Mouse (Mus musculus): ENCODE measurements around the gene Sgpp2. TPM values are rescaled to one million over a fixed set of nuclear protein-coding genes. Genes with fewer than 3 reads are reported as not detected.

Sgpp2 gene
- 20.3 and 20.5 TPM in 2 replicates for polyA plus RNA-seq (2015; fragmentation: Nextera tagmentation; extraction: Ambion mirVana)

DNA sequence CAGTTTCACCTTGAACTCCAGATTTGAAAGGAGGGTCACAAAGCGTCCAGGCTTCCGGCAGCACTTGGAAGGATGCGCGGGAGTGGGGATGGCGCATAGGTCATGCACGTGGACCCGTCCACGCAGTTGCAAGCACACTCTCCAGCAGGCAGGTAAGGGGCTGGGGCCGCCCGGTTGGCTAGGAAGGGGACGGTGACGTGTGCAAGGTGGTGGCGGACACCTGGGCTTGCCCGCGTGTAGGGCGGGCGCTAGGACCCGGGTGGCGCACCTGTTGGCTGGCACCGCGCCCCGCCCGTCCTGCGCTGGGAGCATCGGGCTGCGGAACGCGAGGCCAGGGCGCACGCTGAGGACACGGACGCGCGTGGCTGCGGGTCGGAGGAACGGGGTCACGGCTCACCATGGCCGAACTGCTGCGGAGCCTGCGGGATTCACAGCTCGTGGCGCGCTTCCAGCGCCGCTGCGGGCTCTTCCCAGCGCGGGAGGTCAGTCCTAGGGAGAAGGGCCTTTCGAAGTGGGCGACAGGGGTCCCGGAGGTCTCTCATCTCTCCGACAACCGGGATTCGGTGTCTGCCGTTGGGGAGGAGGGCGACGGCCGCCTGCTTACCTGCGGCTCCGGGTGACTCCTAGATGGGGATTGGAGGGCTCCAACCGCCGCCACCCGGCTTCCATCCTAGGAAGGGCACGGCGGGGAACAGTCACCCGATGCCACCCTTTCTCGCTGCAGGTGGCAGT lies at the start of gene Sgpp2:
Sgpp2 (plus strand) TSS at position 325 of the 732 bp plus-strand sequence.
- peak within 1 kb of the TSS; percentile 53 for H3K4me3 ChIP-seq (ENCODE audit: low read depth, low read length)
- peak within 1 kb of the TSS; percentile 73 for H3K27ac ChIP-seq (replicated peaks)
- no peaks in the 10 kb centered on the region for H3K4me1 ChIP-seq (replicated peaks; ENCODE audit: control insufficient read depth, insufficient read depth)
- TF ChIP-seq CTCF (IDR thresholded peaks at IDR 0.05; ENCODE audit: low read depth), result peak; percentile 24; the same call in 1 of the 2 replicates
- TF ChIP-seq EP300 (optimal IDR thresholded peaks at IDR 0.05), result no peak
- no peaks in the 10 kb centered on the region for H3K36me3 ChIP-seq (ENCODE audit: control insufficient read depth, insufficient read depth, low read length)
- H3K9me3 ChIP-seq (ENCODE audit: control insufficient read depth, low read length), result no peaks in the 10 kb centered on the region
- peaks cover 3% of the 10 kb centered on the region; the same call in 1 of the 2 replicates for H3K27me3 ChIP-seq (ENCODE audit: control insufficient read depth, insufficient read depth, low read length)
- DNase-seq (ENCODE audit: low spot score), result peak; percentile 86
- peak within 1 kb of the TSS; percentile 78 for H3K4me2 ChIP-seq (replicated peaks; ENCODE audit: low read depth)
- ATAC-seq (ENCODE audit: low FRiP score, low TSS enrichment), result peak; percentile 87
- peak within 1 kb of the TSS; percentile 59 for H3K9ac ChIP-seq (ENCODE audit: low read length)
- WGBS, result under 1% methylated on average over 58 of the region's 68 CpGs

DNA sequence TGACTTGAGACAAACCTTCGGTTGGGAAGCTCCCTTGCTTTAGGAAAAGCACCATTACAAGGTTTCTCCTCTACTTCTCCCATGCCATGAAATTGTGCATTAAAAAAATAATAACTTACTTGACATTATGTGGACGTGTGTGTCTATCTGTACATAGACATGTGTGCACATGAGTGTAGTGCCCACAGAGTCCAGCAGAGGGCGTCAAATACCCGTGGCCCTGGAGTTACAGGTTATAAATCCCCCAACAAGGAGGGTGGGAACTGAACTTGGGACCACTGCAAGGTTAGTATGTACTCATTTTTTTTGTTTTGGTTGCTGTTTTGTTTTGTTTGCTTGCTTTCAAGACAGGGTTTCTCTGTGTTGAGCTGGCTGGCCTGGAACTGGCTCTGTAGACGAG lies 42.6 kb upstream of the Sgpp2 start:
- ATAC-seq (ENCODE audit: low FRiP score, low TSS enrichment) (no peak), DNase-seq (ENCODE audit: low spot score) (no peak)
- no peak overlapping the region for H3K9ac ChIP-seq (ENCODE audit: low read length)
- no peaks in the 10 kb centered on the region for H3K4me1 ChIP-seq (replicated peaks; ENCODE audit: control insufficient read depth, insufficient read depth)
- no peaks in the 10 kb centered on the region for H3K27me3 ChIP-seq (ENCODE audit: control insufficient read depth, insufficient read depth, low read length)
- no peaks in the 10 kb centered on the region for H3K36me3 ChIP-seq (ENCODE audit: control insufficient read depth, insufficient read depth, low read length)
- no peak overlapping the region for H3K4me3 ChIP-seq (ENCODE audit: low read depth, low read length)
- no peak overlapping the region for H3K4me2 ChIP-seq (replicated peaks; ENCODE audit: low read depth)
- no peaks in the 10 kb centered on the region for H3K9me3 ChIP-seq (ENCODE audit: control insufficient read depth, low read length)
- TF ChIP-seq CTCF (IDR thresholded peaks at IDR 0.05; ENCODE audit: low read depth) (peak; percentile 43), EP300 (optimal IDR thresholded peaks at IDR 0.05) (no peak)
- no peak overlapping the region for H3K27ac ChIP-seq (replicated peaks)
- 59% methylated on average over 5 of the region's 5 CpGs for WGBS

DNA sequence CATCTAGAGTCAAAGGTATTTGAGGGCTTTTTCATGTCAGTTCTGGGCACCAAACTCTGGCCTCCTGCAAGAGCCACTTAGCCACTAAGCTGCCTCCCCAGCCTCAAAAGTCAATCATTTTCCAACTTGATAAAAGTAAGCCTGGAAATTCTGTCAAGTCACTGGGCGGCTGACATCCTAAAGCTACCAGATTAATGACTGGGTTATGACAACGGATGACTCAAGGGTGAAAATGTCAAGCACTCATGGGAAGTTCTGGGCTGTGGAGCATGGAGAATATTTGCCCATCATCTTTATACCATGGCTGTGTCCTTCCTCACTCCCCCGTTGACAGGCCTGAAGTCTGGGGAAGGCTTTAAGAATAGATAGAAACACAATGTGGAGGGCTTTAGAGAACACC lies 37.2 kb upstream of the Sgpp2 start:
- Histone ChIP-seq H3K9me3 (ENCODE audit: control insufficient read depth, low read length) (no peaks in the 10 kb centered on the region), H3K4me3 (ENCODE audit: low read depth, low read length) (no peak overlapping the region), H3K27me3 (ENCODE audit: control insufficient read depth, insufficient read depth, low read length) (no peaks in the 10 kb centered on the region), H3K4me1 (replicated peaks; ENCODE audit: control insufficient read depth, insufficient read depth) (no peaks in the 10 kb centered on the region), H3K4me2 (replicated peaks; ENCODE audit: low read depth) (no peak overlapping the region), H3K9ac (ENCODE audit: low read length) (no peak overlapping the region), H3K27ac (replicated peaks) (no peak overlapping the region), H3K36me3 (ENCODE audit: control insufficient read depth, insufficient read depth, low read length) (no peaks in the 10 kb centered on the region)
- DNase-seq (ENCODE audit: low spot score) (no peak), ATAC-seq (ENCODE audit: low FRiP score, low TSS enrichment) (no peak)
- no peak for TF ChIP-seq EP300 (optimal IDR thresholded peaks at IDR 0.05)
- no peak for TF ChIP-seq CTCF (IDR thresholded peaks at IDR 0.05; ENCODE audit: low read depth)
- 60% methylated on average over 3 of the region's 3 CpGs for WGBS

DNA sequence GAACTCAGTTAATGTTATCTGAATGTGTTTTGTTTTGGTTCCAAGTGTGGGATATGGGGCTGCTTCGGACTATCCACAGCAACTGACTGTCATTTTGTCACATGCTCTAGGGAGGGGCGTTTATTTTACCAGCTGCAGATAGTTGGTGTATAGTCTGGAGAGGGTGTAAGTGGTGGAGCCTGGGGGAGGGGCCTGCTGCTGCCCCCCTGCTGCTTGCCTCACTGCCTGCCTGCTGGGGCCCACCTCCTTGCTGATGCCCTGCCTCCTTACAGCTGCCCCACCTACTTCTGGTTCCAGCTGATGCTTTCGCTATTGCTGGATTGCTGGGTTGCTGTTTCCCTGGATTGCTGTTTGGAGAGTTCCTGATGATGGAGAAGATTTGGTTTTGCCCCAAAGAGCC lies 31.0 kb upstream of the Sgpp2 start:
- Histone ChIP-seq H3K27ac (replicated peaks) (no peak overlapping the region), H3K27me3 (ENCODE audit: control insufficient read depth, insufficient read depth, low read length) (no peaks in the 10 kb centered on the region), H3K4me1 (replicated peaks; ENCODE audit: control insufficient read depth, insufficient read depth) (no peaks in the 10 kb centered on the region), H3K9me3 (ENCODE audit: control insufficient read depth, low read length) (no peaks in the 10 kb centered on the region), H3K4me2 (replicated peaks; ENCODE audit: low read depth) (no peak overlapping the region), H3K4me3 (ENCODE audit: low read depth, low read length) (no peak overlapping the region), H3K9ac (ENCODE audit: low read length) (no peak overlapping the region), H3K36me3 (ENCODE audit: control insufficient read depth, insufficient read depth, low read length) (no peaks in the 10 kb centered on the region)
- WGBS, result 23% methylated on average over 3 of the region's 3 CpGs
- DNase-seq (ENCODE audit: low spot score), result no peak
- TF ChIP-seq EP300 (optimal IDR thresholded peaks at IDR 0.05), result no peak
- no peak for TF ChIP-seq CTCF (IDR thresholded peaks at IDR 0.05; ENCODE audit: low read depth)
- no peak for ATAC-seq (ENCODE audit: low FRiP score, low TSS enrichment)

DNA sequence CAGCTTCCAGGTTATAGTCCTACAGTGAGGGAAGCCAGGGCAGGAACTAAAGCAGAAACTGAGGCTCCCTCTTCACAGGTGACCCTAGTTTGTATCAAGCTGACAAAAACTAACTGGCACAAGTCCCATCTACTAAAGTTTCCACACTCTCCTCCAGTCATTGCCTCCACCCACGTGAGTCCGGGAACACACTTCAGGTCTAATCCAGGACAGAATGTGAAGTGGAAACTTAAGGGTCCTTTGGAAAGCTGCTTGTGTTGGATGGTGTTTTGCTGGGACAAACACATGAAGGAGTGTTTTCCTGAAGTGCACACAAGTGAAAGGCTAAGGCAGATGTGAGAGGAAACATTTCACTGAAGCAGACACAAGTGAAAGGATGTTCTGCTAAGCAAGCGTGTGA lies 17.7 kb upstream of the Sgpp2 start:
- Histone ChIP-seq H3K9ac (ENCODE audit: low read length) (no peak overlapping the region), H3K9me3 (ENCODE audit: control insufficient read depth, low read length) (no peaks in the 10 kb centered on the region), H3K4me2 (replicated peaks; ENCODE audit: low read depth) (no peak overlapping the region), H3K4me3 (ENCODE audit: low read depth, low read length) (no peak overlapping the region), H3K36me3 (ENCODE audit: control insufficient read depth, insufficient read depth, low read length) (no peaks in the 10 kb centered on the region), H3K4me1 (replicated peaks; ENCODE audit: control insufficient read depth, insufficient read depth) (no peaks in the 10 kb centered on the region), H3K27me3 (ENCODE audit: control insufficient read depth, insufficient read depth, low read length) (no peaks in the 10 kb centered on the region), H3K27ac (replicated peaks) (no peak overlapping the region)
- no peak for DNase-seq (ENCODE audit: low spot score)
- no peak for ATAC-seq (ENCODE audit: low FRiP score, low TSS enrichment)
- 70% methylated on average over 3 of the region's 3 CpGs for WGBS
- TF ChIP-seq EP300 (optimal IDR thresholded peaks at IDR 0.05) (no peak), CTCF (IDR thresholded peaks at IDR 0.05; ENCODE audit: low read depth) (no peak)

DNA sequence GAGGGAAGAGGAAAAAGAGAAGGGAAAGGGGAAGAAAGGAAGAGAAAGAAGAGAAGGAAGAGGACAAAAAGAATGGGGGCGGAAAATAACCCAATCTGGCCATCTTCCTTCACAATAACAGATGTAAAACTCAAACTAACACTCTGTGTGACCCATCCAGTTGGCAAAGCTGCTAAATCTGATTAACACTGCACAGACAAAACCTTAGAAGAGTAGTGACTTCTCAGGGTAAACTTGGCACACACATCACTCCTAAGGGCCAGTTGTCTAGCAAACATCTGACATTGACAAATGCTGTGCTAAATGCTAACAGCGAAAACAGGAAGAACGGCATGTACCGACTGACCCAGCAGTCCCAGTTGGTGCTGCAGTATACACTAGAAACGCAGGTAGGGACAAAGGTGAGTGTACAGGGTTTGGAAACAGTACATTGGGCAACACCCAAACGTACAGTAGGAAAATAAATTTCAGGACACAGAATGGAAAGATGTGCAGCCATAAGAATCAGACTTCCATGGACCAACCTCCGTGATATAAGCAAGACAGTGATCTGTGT lies 10.4 kb upstream of the Sgpp2 start:
- no peak overlapping the region for H3K9ac ChIP-seq (ENCODE audit: low read length)
- no peaks in the 10 kb centered on the region for H3K4me1 ChIP-seq (replicated peaks; ENCODE audit: control insufficient read depth, insufficient read depth)
- no peak overlapping the region for H3K27ac ChIP-seq (replicated peaks)
- no peaks in the 10 kb centered on the region for H3K9me3 ChIP-seq (ENCODE audit: control insufficient read depth, low read length)
- H3K4me2 ChIP-seq (replicated peaks; ENCODE audit: low read depth), result no peak overlapping the region
- ATAC-seq (ENCODE audit: low FRiP score, low TSS enrichment), result 0 out of 2 replicates have a peak, but pooled peaks have one; percentile 57
- no peak overlapping the region for H3K4me3 ChIP-seq (ENCODE audit: low read depth, low read length)
- DNase-seq (ENCODE audit: low spot score), result no peak
- H3K36me3 ChIP-seq (ENCODE audit: control insufficient read depth, insufficient read depth, low read length), result no peaks in the 10 kb centered on the region
- 56% methylated on average over 7 of the region's 7 CpGs for WGBS
- no peaks in the 10 kb centered on the region for H3K27me3 ChIP-seq (ENCODE audit: control insufficient read depth, insufficient read depth, low read length)
- no peak for TF ChIP-seq CTCF (IDR thresholded peaks at IDR 0.05; ENCODE audit: low read depth)
- no peak for TF ChIP-seq EP300 (optimal IDR thresholded peaks at IDR 0.05)

Measured in stomach, postnatal 0 days (tissue).